Mouse (Mus musculus) lung, adult 2 months (tissue): ENCODE measurements around the gene Arhgap29.

Experiments used
- CTCF ChIP-seq: fragments of 200-500 bp; IDR thresholded peaks from 2 replicates; pipeline ENCODE4 v1.5.1; 2011; ENCODE audit warnings: mild to moderate bottlenecking, low read length, control low read depth; ENCODE audit not compliant: insufficient read depth
- POLR2A ChIP-seq: fragments of 200-500 bp; IDR thresholded peaks from 2 replicates; pipeline ENCODE4 v1.6.1; 2011; ENCODE audit warnings: low read depth, mild to moderate bottlenecking, control low read depth, low read length, borderline replicate concordance; ENCODE audit errors: extremely low read depth

GRCm38 (mm10) chr3:121995125-121995524 is 42.8 kb downstream of the Arhgap29 start:
- TF ChIP-seq CTCF (no peak), POLR2A (no peak)
